Mouse (Mus musculus) stomach, postnatal 0 days (tissue): ENCODE results near the gene Aurkb. TPM values are rescaled to one million over a fixed set of nuclear protein-coding genes. Genes with fewer than 3 reads are reported as not detected.
A peak's percentile ranks its signal among the peaks of the same experiment; 100 is the strongest.

ENCODE experiments used
- ATAC-seq: fragments of 200-750 bp; cut with Nextera tagmentation; 2 replicates; pipeline ENCODE4 v1.8.0; 2017; ENCODE audit not compliant: low FRiP score, low TSS enrichment
- DNase-seq: peaks from one replicate; pipeline ENCODE4 v3.0.0-alpha.2; 2016; ENCODE audit warnings: low spot score
- H3K27ac ChIP-seq: fragments of 300-500 bp; sonication (generic); replicated peaks from 2 replicates; pipeline ENCODE4 v1.5.1; 2014; ENCODE audit warnings: mild to moderate bottlenecking, control low read depth
- H3K27me3 ChIP-seq: fragments of 300-500 bp; sonication (generic); 2 replicates; pipeline ENCODE4 v1.6.1; 2014; ENCODE audit warnings: low read length; ENCODE audit not compliant: control insufficient read depth, insufficient read depth
- H3K36me3 ChIP-seq: fragments of 300-500 bp; sonication (generic); 2 replicates; pipeline ENCODE4 v1.6.1; 2014; ENCODE audit warnings: low read length, mixed read lengths; ENCODE audit not compliant: control insufficient read depth, insufficient read depth
- H3K4me1 ChIP-seq: fragments of 300-500 bp; sonication (generic); replicated peaks from 2 replicates; pipeline ENCODE4 v1.6.1; 2014; ENCODE audit warnings: antibody characterized with exemption; ENCODE audit not compliant: control insufficient read depth, insufficient read depth
- H3K4me2 ChIP-seq: fragments of 300-500 bp; sonication (generic); replicated peaks from 2 replicates; pipeline ENCODE4 v1.6.1; 2014; ENCODE audit warnings: low read depth, mild to moderate bottlenecking, control low read depth, moderate library complexity
- H3K4me3 ChIP-seq: fragments of 300-500 bp; sonication (generic); 2 replicates; pipeline ENCODE4 v1.5.1; 2014; ENCODE audit warnings: low read depth, low read length, control low read depth
- H3K9ac ChIP-seq: fragments of 300-500 bp; sonication (generic); 2 replicates; pipeline ENCODE4 v1.6.1; 2014; ENCODE audit warnings: mild to moderate bottlenecking, low read length, control low read depth, mixed read lengths
- H3K9me3 ChIP-seq: fragments of 300-500 bp; sonication (generic); 2 replicates; pipeline ENCODE4 v1.6.1; 2016; ENCODE audit warnings: low read length; ENCODE audit not compliant: control insufficient read depth
- CTCF ChIP-seq: IDR thresholded peaks from 2 replicates; pipeline ENCODE4 v1.5.1; 2016; ENCODE audit warnings: antibody characterized with exemption, low read depth, mild to moderate bottlenecking, moderate library complexity
- EP300 ChIP-seq: optimal IDR thresholded peaks from 2 replicates; pipeline ENCODE3; 2016; ENCODE audit warnings: antibody characterized with exemption
- WGBS: fragments of 180-500 bp; shearing (Covaris S2); extraction: QIAGEN DNeasy Blood & Tissue Kit; methylation state at CpG from one replicate; pipeline ENCODE4 v1.1.7; 2014; 5-methylcytosine and 5-hydroxymethylcytosine counted together
- polyA plus RNA-seq: library from polyadenylated mRNA; unstranded; fragments of >200 nt; fragmentation: Nextera tagmentation; extraction: Ambion mirVana; gene quantifications from 2 replicates; pipeline ENCODE4 v1.2.1, GENCODE M21; 2015

Gene Aurkb
- polyA plus RNA-seq, 1 experiment from 2014 or later = 34.0 TPM

DNA sequence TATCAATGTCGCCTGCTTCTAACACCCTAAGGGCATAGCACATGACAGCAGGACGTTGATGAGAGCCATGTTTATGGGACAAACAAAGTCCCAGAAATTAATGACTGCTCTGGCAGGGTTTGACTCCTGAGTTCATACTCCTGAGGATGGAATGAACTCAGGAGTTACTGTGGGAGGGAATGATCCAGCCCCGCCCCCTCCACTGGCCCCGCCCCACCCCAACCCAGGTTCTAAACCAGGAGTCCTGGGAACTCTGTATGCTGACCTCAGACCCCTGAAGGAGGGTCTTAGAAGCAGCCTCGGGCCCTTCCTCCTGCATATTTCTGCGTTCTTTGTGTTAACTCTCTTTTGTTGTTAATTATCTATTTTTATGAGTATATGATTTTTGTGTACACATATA is 40.2 kb downstream of the Aurkb start:
- Histone ChIP-seq H3K4me3 (no peak overlapping the region), H3K9me3 (no peaks in the 10 kb centered on the region), H3K27ac (no peak overlapping the region), H3K4me1 (peaks cover 7% of the 10 kb centered on the region; the same call in 1 of the 2 replicates), H3K9ac (no peak overlapping the region), H3K4me2 (no peak overlapping the region), H3K27me3 (no peaks in the 10 kb centered on the region), H3K36me3 (peaks cover 7% of the 10 kb centered on the region; the same call in 1 of the 2 replicates)
- WGBS = 70% methylated on average over 6 of the region's 6 CpGs
- ATAC-seq = no peak
- no peak for TF ChIP-seq CTCF
- no peak for TF ChIP-seq EP300
- peak; percentile 20 for DNase-seq

DNA sequence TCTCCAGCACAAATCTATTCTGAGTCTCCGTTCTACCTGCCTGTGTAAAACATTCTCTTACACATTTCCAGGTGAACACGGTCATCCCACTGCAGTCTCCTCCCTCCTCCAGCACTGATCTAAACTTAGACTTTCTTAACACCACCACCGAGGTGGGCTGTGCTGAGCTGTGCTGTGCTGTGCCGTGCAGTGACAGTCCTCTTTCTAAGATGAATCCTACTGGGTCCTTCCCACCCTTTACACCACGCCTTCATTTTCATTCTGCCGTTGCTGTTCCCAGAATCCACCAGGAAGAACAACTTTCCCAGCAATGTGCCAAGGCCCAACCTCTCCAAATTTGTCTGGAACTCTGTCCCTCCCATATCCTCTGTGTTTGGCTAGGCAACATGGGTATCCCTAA is 40.9 kb downstream of the Aurkb start:
- WGBS = 38% methylated on average over 6 of the region's 6 CpGs
- Histone ChIP-seq H3K9me3 (no peaks in the 10 kb centered on the region), H3K4me1 (peaks cover 7% of the 10 kb centered on the region; the same call in 1 of the 2 replicates), H3K36me3 (peaks cover 7% of the 10 kb centered on the region; the same call in 1 of the 2 replicates), H3K4me3 (no peak overlapping the region), H3K27ac (peak overlapping the region; percentile 97), H3K9ac (0 out of 2 replicates have a peak overlapping the region, but pooled peaks have one; percentile 13), H3K4me2 (no peak overlapping the region), H3K27me3 (no peaks in the 10 kb centered on the region)
- DNase-seq (peak; percentile 14), ATAC-seq (no peak)
- TF ChIP-seq EP300 = no peak
- TF ChIP-seq CTCF = no peak

DNA sequence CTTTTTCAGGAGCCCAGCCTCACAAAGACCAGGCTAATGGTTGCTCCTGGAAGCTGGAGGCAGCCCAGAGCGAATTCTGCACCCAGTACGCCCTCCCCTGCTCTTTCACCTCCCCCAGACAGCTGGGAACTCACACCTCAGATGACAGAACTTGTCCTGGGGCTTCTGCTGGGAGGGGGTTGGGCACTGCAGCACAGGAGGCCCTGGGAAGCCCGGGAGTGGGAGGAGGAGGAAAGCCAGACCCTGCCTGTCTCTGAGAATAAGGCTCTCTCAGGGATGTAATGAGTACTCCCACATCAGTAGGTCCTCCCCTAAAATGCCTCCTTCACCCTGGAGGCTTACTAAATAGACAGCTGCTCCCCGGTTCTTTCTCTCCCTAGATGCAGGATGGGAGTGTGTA is 41.6 kb downstream of the Aurkb start:
- ATAC-seq = peak; percentile 8; the same call in 1 of the 2 replicates
- peak; percentile 32 for DNase-seq
- H3K4me1 ChIP-seq = peaks cover 7% of the 10 kb centered on the region; the same call in 1 of the 2 replicates
- H3K4me2 ChIP-seq = no peak overlapping the region
- H3K27ac ChIP-seq = peak overlapping the region; percentile 97
- no peak overlapping the region for H3K4me3 ChIP-seq
- H3K9ac ChIP-seq = no peak overlapping the region
- TF ChIP-seq CTCF = no peak
- 21% methylated on average over 4 of the region's 4 CpGs for WGBS
- H3K36me3 ChIP-seq = peaks cover 7% of the 10 kb centered on the region; the same call in 1 of the 2 replicates
- H3K27me3 ChIP-seq = no peaks in the 10 kb centered on the region
- no peaks in the 10 kb centered on the region for H3K9me3 ChIP-seq

DNA sequence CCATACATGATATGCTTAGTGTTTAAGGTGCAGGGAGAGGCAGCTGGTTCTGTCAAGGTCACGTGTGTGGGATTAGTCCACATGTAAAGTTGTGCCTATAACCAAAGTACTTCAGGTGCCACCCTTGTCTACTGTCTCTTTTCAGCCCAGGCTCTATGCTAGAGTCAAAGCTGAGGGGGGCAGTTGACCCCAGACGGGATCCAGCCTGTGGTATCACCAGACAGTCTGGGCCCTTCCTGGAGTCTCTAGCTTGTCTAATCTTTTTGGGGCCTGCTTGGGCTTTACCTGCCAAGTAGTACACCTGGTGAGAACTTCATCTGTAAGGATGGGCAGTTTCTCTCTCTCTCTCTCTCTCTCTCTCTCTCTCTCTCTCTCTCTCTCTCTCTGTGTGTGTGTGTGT is 42.1 kb downstream of the Aurkb start:
- DNase-seq (no peak), ATAC-seq (no peak)
- peaks cover 7% of the 10 kb centered on the region; the same call in 1 of the 2 replicates for H3K36me3 ChIP-seq
- no peak overlapping the region for H3K9ac ChIP-seq
- H3K4me3 ChIP-seq = no peak overlapping the region
- TF ChIP-seq CTCF (no peak), EP300 (no peak)
- 63% methylated on average over 2 of the region's 2 CpGs for WGBS
- peak overlapping the region; percentile 97 for H3K27ac ChIP-seq
- no peaks in the 10 kb centered on the region for H3K27me3 ChIP-seq
- H3K9me3 ChIP-seq = no peaks in the 10 kb centered on the region
- peaks cover 7% of the 10 kb centered on the region; the same call in 1 of the 2 replicates for H3K4me1 ChIP-seq
- H3K4me2 ChIP-seq = no peak overlapping the region; the same call in 1 of the 2 replicates

DNA sequence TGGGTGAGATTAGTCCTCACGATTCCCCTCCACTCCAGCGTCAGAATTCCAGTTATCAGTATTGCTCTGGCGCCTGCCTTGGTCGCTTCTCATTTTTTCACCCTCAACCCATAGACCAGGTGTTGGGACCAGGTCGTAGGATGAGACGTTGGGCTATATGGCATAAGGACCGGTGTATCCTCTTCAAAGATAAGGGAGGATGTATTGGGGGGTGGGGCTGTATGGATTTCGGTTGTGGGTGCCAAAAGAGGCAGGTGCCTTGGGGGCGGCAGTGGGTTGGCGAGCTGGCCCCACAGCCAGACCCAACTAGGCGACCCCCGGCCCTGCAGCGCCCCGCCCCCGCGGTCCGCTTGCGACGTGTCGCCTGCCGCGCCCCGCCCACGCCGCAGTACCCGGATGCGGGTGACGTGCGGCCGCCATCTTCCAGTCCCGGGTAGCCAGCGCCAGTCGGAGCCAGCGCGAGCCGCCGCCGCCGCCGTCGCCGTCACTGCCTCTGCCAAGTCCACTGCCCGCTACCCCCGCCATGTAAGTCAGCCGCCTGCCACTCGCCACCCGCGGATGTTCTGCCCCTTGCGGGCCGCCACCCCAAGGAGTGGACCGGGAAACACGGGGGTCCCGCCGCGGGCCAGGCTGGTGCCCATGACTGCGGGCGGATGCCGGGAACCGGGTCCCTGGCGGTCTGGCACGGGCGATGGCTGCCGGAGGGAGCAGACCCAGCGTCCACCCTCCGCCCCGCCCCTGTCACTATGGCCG is 42.8 kb downstream of the Aurkb start, which contains the start of gene Vamp2:
Gene Vamp2, plus strand, starts transcription at position 388 of the 753 bp plus-strand sequence.
- TF ChIP-seq CTCF = no peak
- TF ChIP-seq EP300 = peak; percentile 36
- peak within 1 kb of the TSS; percentile 97 for H3K27ac ChIP-seq
- peaks cover 7% of the 10 kb centered on the region; the same call in 1 of the 2 replicates for H3K4me1 ChIP-seq
- peaks cover 7% of the 10 kb centered on the region; the same call in 1 of the 2 replicates for H3K36me3 ChIP-seq
- DNase-seq = peak; percentile 91
- no peaks in the 10 kb centered on the region for H3K27me3 ChIP-seq
- H3K4me3 ChIP-seq = peak within 1 kb of the TSS; percentile 98
- 1% methylated on average over 52 of the region's 67 CpGs for WGBS
- H3K9ac ChIP-seq = peak within 1 kb of the TSS; percentile 100
- H3K4me2 ChIP-seq = peak within 1 kb of the TSS; percentile 78
- H3K9me3 ChIP-seq = no peaks in the 10 kb centered on the region
- peak; percentile 78 for ATAC-seq
